Comparison of ENCODE assay signal across 8 mouse cellular contexts in genomic region chr1:93636211-93636897, GRCm38 (mm10). TPM values are rescaled to one million over a fixed set of nuclear protein-coding genes. Genes with fewer than 3 reads are reported as not detected.
DNase-seq lines count a peak whose midpoint lies in the region; ATAC-seq and TF ChIP-seq lines count a peak whose summit lies in the region.

No protein-coding gene starts in this region.

- no peak for TF ChIP-seq EP300 in ES-Bruce4 (IDR thresholded peaks at IDR 0.05; ENCODE audit: insufficient read depth, low read depth, low read length)

- H3K9ac ChIP-seq in heart, embryonic 12.5 days: peak overlapping the region; percentile 64
- H3K9ac ChIP-seq in ES-Bruce4 (ENCODE audit: low read depth, poor library complexity, severe bottlenecking): peak overlapping the region; percentile 53
- H3K9ac ChIP-seq in liver, embryonic 13.5 days: peak overlapping the region; percentile 79

- peak overlapping the region; percentile 87 for H3K4me3 ChIP-seq in heart, embryonic 12.5 days
- peak overlapping the region; percentile 89 for H3K4me3 ChIP-seq in ES-Bruce4 (ENCODE audit: low read depth, low read length)
- H3K4me3 ChIP-seq in liver, embryonic 13.5 days (replicated peaks): peak overlapping the region; percentile 97

- TF ChIP-seq POLR2A in ES-Bruce4 (IDR thresholded peaks at IDR 0.05; ENCODE audit: insufficient read depth, low read length): no peak

- no peaks in the 10 kb centered on the region for H3K27me3 ChIP-seq in heart, embryonic 12.5 days (replicated peaks)
- H3K27me3 ChIP-seq in ES-Bruce4 (ENCODE audit: control insufficient read depth, insufficient read depth, low read length, poor library complexity, severe bottlenecking): no peaks in the 10 kb centered on the region
- no peaks in the 10 kb centered on the region for H3K27me3 ChIP-seq in liver, embryonic 13.5 days

- H3K36me3 ChIP-seq in heart, embryonic 12.5 days: peaks cover 8% of the 10 kb centered on the region
- no peaks in the 10 kb centered on the region; the same call in 1 of the 2 replicates for H3K36me3 ChIP-seq in ES-Bruce4 (ENCODE audit: control insufficient read depth, insufficient read depth, low read length, poor library complexity, severe bottlenecking)
- 0 out of 2 replicates have a peak, but pooled peaks cover 3% of the 10 kb centered on the region for H3K36me3 ChIP-seq in liver, embryonic 13.5 days

- WGBS in heart, embryonic 12.5 days: 25% methylated on average over 7 of the region's 7 CpGs
- 25% methylated on average over 7 of the region's 7 CpGs for WGBS in liver, embryonic 13.5 days (ENCODE audit: insufficient replicate concordance)

- peak overlapping the region; percentile 78 for H3K4me2 ChIP-seq in heart, embryonic 12.5 days
- H3K4me2 ChIP-seq in liver, embryonic 13.5 days: peak overlapping the region; percentile 96

- peak overlapping the region; percentile 67 for H3K27ac ChIP-seq in heart, embryonic 12.5 days (ENCODE audit: poor library complexity, severe bottlenecking)
- peak overlapping the region; percentile 42 for H3K27ac ChIP-seq in ES-Bruce4 (ENCODE audit: insufficient read depth, low read length)
- peak overlapping the region; percentile 80 for H3K27ac ChIP-seq in liver, embryonic 13.5 days

- ATAC-seq in heart, embryonic 12.5 days (ENCODE audit: insufficient number of reproducible peaks, low FRiP score): peak; percentile 34; the same call in 1 of the 2 replicates
- ATAC-seq in erythroid progenitor cell, adult 5-6 weeks (replicated peaks; ENCODE audit: low FRiP score, poor library complexity, severe bottlenecking): 0 out of 2 replicates have a peak, but pooled peaks have one; percentile 25
- no peak for ATAC-seq in liver, embryonic 13.5 days (ENCODE audit: low read depth)
- ATAC-seq in monocyte, adult 5-6 weeks (replicated peaks; ENCODE audit: insufficient number of reproducible peaks, low FRiP score, low TSS enrichment, poor library complexity, severe bottlenecking): no peak; the same call in 1 of the 2 replicates

- no peaks in the 10 kb centered on the region for H3K9me3 ChIP-seq in heart, embryonic 12.5 days (replicated peaks)
- H3K9me3 ChIP-seq in ES-Bruce4 (replicated peaks; ENCODE audit: control insufficient read depth, insufficient read depth, low read length, poor library complexity, severe bottlenecking): no peaks in the 10 kb centered on the region
- H3K9me3 ChIP-seq in liver, embryonic 13.5 days (replicated peaks): no peaks in the 10 kb centered on the region

- no peak for TF ChIP-seq CTCF in ES-Bruce4 (IDR thresholded peaks at IDR 0.05; ENCODE audit: low read depth, low read length)

- H3K4me1 ChIP-seq in heart, embryonic 12.5 days (replicated peaks): peaks cover 22% of the 10 kb centered on the region
- H3K4me1 ChIP-seq in ES-Bruce4 (ENCODE audit: control insufficient read depth, insufficient read depth, low read length): peaks cover 1% of the 10 kb centered on the region
- peaks cover 39% of the 10 kb centered on the region for H3K4me1 ChIP-seq in liver, embryonic 13.5 days (replicated peaks)

- DNase-seq in heart, adult 18-20 months: no peak
- no peak for DNase-seq in liver, embryonic 13.5 days
- no peak for DNase-seq in spleen, postnatal 36 days (ENCODE audit: low spot score in 2 of 2)
- no peak for DNase-seq in ovary, adult 18-20 months (ENCODE audit: low spot score)

RNA-seq across cellular contexts. Expression of gene Stk25, which starts 22.1 kb away (rescaled TPM):
- 133 and 143 TPM in 2 replicates for polyA plus RNA-seq in heart, embryonic 12.5 days (2016; fragmentation: Nextera tagmentation; extraction: Ambion mirVana)
- total RNA-seq in heart, adult 18-20 months (2021): 10 to 100 TPM; 83.8 to 86.6 TPM
- polyA plus RNA-seq in ES-Bruce4 (2011; ENCODE audit: insufficient read depth, insufficient read length, low read depth, missing spikeins): 77.7 and 79.6 TPM in 2 replicates
- 28.5 and 36.5 TPM in 2 replicates for total RNA-seq in erythroid progenitor cell, adult 5-6 weeks (2015; ENCODE audit: low replicate concordance)
- 33.5 and 52.2 TPM in 2 replicates for total RNA-seq in erythroid progenitor cell, adult 5-6 weeks (2017; ENCODE audit: low replicate concordance)
- 46.1 and 46.4 TPM in 2 replicates for polyA plus RNA-seq in liver, embryonic 13.5 days (2015; fragmentation: Nextera tagmentation; extraction: Ambion mirVana)
- total RNA-seq in monocyte, adult 5-6 weeks (2017): 26.7 to 48.0 TPM (median 46.0 TPM) in 3 replicates

RNA-seq across cellular contexts. Expression of gene Bok, which starts 49.1 kb away (rescaled TPM):
- polyA plus RNA-seq in heart, embryonic 12.5 days (2016; fragmentation: Nextera tagmentation; extraction: Ambion mirVana): 48.1 and 50.0 TPM in 2 replicates
- 1 to 10 TPM; 3.3 to 4.3 TPM for total RNA-seq in heart, adult 18-20 months (2021)
- 6.3 and 6.6 TPM in 2 replicates for polyA plus RNA-seq in ES-Bruce4 (2011; ENCODE audit: insufficient read depth, insufficient read length, low read depth, missing spikeins)
- not detected in 2 replicates for total RNA-seq in erythroid progenitor cell, adult 5-6 weeks (2015; ENCODE audit: low replicate concordance)
- total RNA-seq in erythroid progenitor cell, adult 5-6 weeks (2017; ENCODE audit: low replicate concordance): not detected in 2 replicates
- polyA plus RNA-seq in liver, embryonic 13.5 days (2015; fragmentation: Nextera tagmentation; extraction: Ambion mirVana): 3.6 and 5.0 TPM in 2 replicates
- total RNA-seq in monocyte, adult 5-6 weeks (2017): not detected in 3 replicates

Comparison
In these comparisons a context has a peak if more than half of its experiments do, and no peak if none do; other contexts are left out.
1. ATAC-seq: peak in heart, embryonic 12.5 days (single experiment) and erythroid progenitor cell, adult 5-6 weeks (single experiment); none in liver, embryonic 13.5 days (single experiment) and monocyte, adult 5-6 weeks (single experiment).
2. Peak in every context shown above with its lines, with median percentiles within 50 percentile points of each other: H3K27ac ChIP-seq, H3K4me3 ChIP-seq and H3K9ac ChIP-seq.